In the genomic region with DNA sequence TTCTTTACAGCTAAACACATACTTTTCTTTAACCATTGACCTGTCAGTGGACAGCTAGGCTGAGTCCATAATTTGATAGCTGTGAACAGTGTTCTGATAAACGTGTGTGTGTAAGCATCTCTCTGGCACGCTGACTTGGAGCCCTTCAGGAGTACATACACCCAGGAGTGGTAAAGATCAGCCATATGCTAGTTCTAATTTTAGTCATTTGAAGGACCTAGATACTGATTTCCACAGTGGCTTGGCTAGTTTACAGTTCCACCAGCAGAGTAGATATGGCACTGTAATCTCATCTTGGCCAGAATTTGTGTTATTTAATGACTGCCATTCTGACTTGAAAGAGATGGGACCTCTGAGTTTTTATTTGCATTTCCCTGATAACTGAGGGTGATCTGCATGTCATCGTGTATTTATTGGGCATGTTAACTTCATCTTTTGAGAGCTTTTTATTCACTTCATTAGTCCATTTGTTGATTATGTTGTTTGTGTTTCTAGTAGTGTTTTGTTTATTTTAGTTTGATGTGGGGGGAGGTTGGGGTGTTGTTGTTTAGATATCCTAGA, we compare ENCODE assay signal across 27 mouse cellular contexts.
DNase-seq lines count a peak whose midpoint lies in the region; TF ChIP-seq lines count a peak whose summit lies in the region.
"Had no signal": no experiment of that assay in that cellular context is flagged by ENCODE, and none has a peak within 500 bp of the region (broad histone marks: within the 10 kb centered on the region; RNA-seq: fewer than 3 reads in every experiment).

No protein-coding gene starts in this region.

- H3K4me3 ChIP-seq in layer of hippocampus, adult 2 months, result no peak overlapping the region
- H3K4me3 ChIP-seq: embryonic facial prominence, embryonic 12.5 days; heart, embryonic 10.5 days; heart, embryonic 15.5 days; hindbrain, embryonic 12.5 days; left cerebral cortex, adult 2 months; limb, embryonic 12.5 days; liver, embryonic 15.5 days; midbrain, embryonic 10.5 days; midbrain, embryonic 15.5 days had no signal

- DNase-seq in layer of hippocampus, adult 2 months (ENCODE audit: low spot score in 2 of 2), result no peak
- DNase-seq in layer of hippocampus, adult 11-12 months (ENCODE audit: low spot score), result no peak
- DNase-seq in cerebellum, adult 11 months, result peak; percentile 67
- DNase-seq in cerebellum, adult 9-10 months, result peak; percentile 96
- DNase-seq in cerebellum, postnatal 36 days, result peak; percentile 55 to 72
- DNase-seq in T-cell, adult 2 months (ENCODE audit: low spot score), result no peak
- DNase-seq in right cerebral cortex, postnatal 10 days (ENCODE audit: low spot score in 2 of 2), result no peak
- DNase-seq: adrenal gland, postnatal 25 days; embryo, embryonic 11 days; gastrocnemius, postnatal 25 days; heart, adult 11 months; kidney, adult 9 months; kidney, postnatal 10 days; right cerebral cortex, adult 18-20 months; right cerebral cortex, postnatal 4 days; thymus, adult 18-20 months; thymus, postnatal 25 days had no signal

- 0 out of 2 replicates have a peak, but pooled peaks have one; percentile 16 for TF ChIP-seq CTCF in layer of hippocampus, adult 2 months (conservative IDR thresholded peaks at IDR 0.05)

- H3K27ac ChIP-seq in layer of hippocampus, adult 2 months, result no peak overlapping the region
- H3K27ac ChIP-seq: embryonic facial prominence, embryonic 12.5 days; heart, embryonic 10.5 days; heart, embryonic 15.5 days; hindbrain, embryonic 12.5 days; left cerebral cortex, adult 2 months; limb, embryonic 12.5 days; liver, embryonic 15.5 days; midbrain, embryonic 10.5 days; midbrain, embryonic 15.5 days; stomach, postnatal 0 days had no signal

Comparison
In these comparisons a context has a peak if more than half of its experiments do, and no peak if none do; other contexts are left out.
1. DNase-seq: peak in cerebellum, adult 11 months (single experiment), cerebellum, adult 9-10 months (single experiment) and cerebellum, postnatal 36 days (2 of 2); none in layer of hippocampus, adult 2 months (0 of 2), layer of hippocampus, adult 11-12 months (single experiment), T-cell, adult 2 months (single experiment) and right cerebral cortex, postnatal 10 days (0 of 2).